In the genomic region with DNA sequence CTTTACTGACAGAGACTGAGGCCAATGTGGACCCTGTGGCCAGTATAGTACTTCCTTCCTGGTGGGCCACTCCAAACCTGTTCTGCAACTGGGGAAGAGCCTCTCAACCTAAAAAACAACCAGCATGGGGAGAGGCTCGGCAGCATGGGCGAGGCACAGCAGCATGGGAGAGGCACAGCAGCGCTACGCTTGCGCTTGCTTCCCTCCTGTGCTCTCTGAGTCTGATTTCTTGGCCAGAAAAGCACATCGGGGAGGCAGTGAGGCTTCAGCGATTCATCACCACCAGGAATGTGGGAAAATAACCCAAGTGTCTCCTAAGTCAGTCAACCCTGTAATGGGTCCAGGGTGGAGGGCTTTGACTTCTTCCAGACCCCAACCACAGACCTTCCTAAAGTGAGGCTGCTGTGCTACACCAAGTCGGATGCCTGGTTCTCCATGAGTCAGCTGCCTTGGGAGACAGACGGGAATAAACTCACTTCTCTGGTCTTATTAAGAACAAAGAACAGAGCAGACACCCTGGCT, we compare ENCODE assay signal across 10 mouse cellular contexts.
A peak's percentile ranks its signal among the peaks of the same experiment; 100 is the strongest.
DNase-seq lines count a peak whose midpoint lies in the region; ATAC-seq lines count a peak whose summit lies in the region.
"Had no signal": no experiment of that assay in that cellular context is flagged by ENCODE, and none has a peak within 500 bp of the region (broad histone marks: within the 10 kb centered on the region; RNA-seq: fewer than 3 reads in every experiment).

No protein-coding gene starts in this region.

- DNase-seq in heart, postnatal 36 days, result no peak
- DNase-seq in Muller cell, postnatal 12 days (ENCODE audit: inconsistent ontology term), result peak; percentile 82
- no peak for DNase-seq in hindbrain, embryonic 10.5 days (ENCODE audit: low spot score)
- DNase-seq in adrenal gland, adult 8-10 months, result no peak
- no peak for DNase-seq in right cerebral cortex, adult 2 months (ENCODE audit: low spot score in 2 of 2)
- no peak for DNase-seq in right cerebral cortex, postnatal 14 days
- DNase-seq: liver, embryonic 13.5 days; thymus, adult 18-20 months had no signal

- ATAC-seq in heart, embryonic 11.5 days (replicated peaks; ENCODE audit: insufficient number of reproducible peaks, low FRiP score, low TSS enrichment), result no peak
- no peak for ATAC-seq in midbrain, embryonic 13.5 days

- H3K36me3 ChIP-seq in heart, embryonic 11.5 days (ENCODE audit: control insufficient read depth, insufficient read depth, low read length), result no peaks in the 10 kb centered on the region; the same call in 1 of the 2 replicates
- H3K36me3 ChIP-seq in hindbrain, embryonic 10.5 days, result peaks cover 37% of the 10 kb centered on the region
- H3K36me3 ChIP-seq in midbrain, embryonic 13.5 days, result peaks cover 7% of the 10 kb centered on the region; the same call in 1 of the 2 replicates

- H3K4me1 ChIP-seq in heart, embryonic 11.5 days (ENCODE audit: control insufficient read depth, insufficient read depth, low read length), result peaks cover 67% of the 10 kb centered on the region
- H3K4me1 ChIP-seq in hindbrain, embryonic 10.5 days (replicated peaks), result peaks cover 87% of the 10 kb centered on the region
- peaks cover 76% of the 10 kb centered on the region for H3K4me1 ChIP-seq in midbrain, embryonic 13.5 days (replicated peaks)

- 67% methylated on average over 9 of the region's 9 CpGs for WGBS in heart, embryonic 11.5 days (ENCODE audit: insufficient replicate concordance)
- 70% methylated on average over 9 of the region's 9 CpGs for WGBS in hindbrain, embryonic 10.5 days
- 58% methylated on average over 9 of the region's 9 CpGs for WGBS in midbrain, embryonic 13.5 days

- H3K4me2 ChIP-seq in heart, embryonic 11.5 days, result no peak overlapping the region
- H3K4me2 ChIP-seq in midbrain, embryonic 13.5 days (replicated peaks), result no peak overlapping the region
- H3K4me2 ChIP-seq: liver, embryonic 13.5 days had no signal

- H3K4me3 ChIP-seq in heart, embryonic 11.5 days (ENCODE audit: low read depth, low read length), result no peak overlapping the region
- no peak overlapping the region for H3K4me3 ChIP-seq in hindbrain, embryonic 10.5 days
- no peak overlapping the region for H3K4me3 ChIP-seq in midbrain, embryonic 13.5 days (replicated peaks)
- H3K4me3 ChIP-seq: liver, embryonic 13.5 days had no signal

- H3K27ac ChIP-seq in heart, embryonic 11.5 days (ENCODE audit: low read depth, low read length), result peak overlapping the region; percentile 41; the same call in 1 of the 2 replicates
- peak overlapping the region; percentile 83 for H3K27ac ChIP-seq in hindbrain, embryonic 10.5 days
- H3K27ac ChIP-seq in midbrain, embryonic 13.5 days, result peak overlapping the region; percentile 78

- intact Hi-C loops in heart, postnatal 36 days (cut with DNase I), result no loop called here

- H3K9me3 ChIP-seq in heart, embryonic 11.5 days (replicated peaks; ENCODE audit: control insufficient read depth, low read length), result no peaks in the 10 kb centered on the region
- H3K9me3 ChIP-seq in hindbrain, embryonic 10.5 days, result no peaks in the 10 kb centered on the region
- H3K9me3 ChIP-seq in midbrain, embryonic 13.5 days, result no peaks in the 10 kb centered on the region
- H3K9me3 ChIP-seq: liver, embryonic 13.5 days had no signal

- H3K9ac ChIP-seq in heart, embryonic 11.5 days (ENCODE audit: low read depth, low read length), result 0 out of 2 replicates have a peak overlapping the region, but pooled peaks have one; percentile 34
- 0 out of 2 replicates have a peak overlapping the region, but pooled peaks have one; percentile 16 for H3K9ac ChIP-seq in midbrain, embryonic 13.5 days (replicated peaks)

- no peaks in the 10 kb centered on the region for H3K27me3 ChIP-seq in heart, embryonic 11.5 days (ENCODE audit: control insufficient read depth, insufficient read depth, low read length)
- H3K27me3 ChIP-seq in hindbrain, embryonic 10.5 days (ENCODE audit: insufficient read depth, poor library complexity, severe bottlenecking), result no peaks in the 10 kb centered on the region
- H3K27me3 ChIP-seq in midbrain, embryonic 13.5 days, result no peaks in the 10 kb centered on the region
- H3K27me3 ChIP-seq: liver, embryonic 13.5 days had no signal
